Mouse (Mus musculus): Measurements from ENCODE around the gene Hsd17b14.

The Hsd17b14 gene

GRCm38 (mm10) chr7:45598960-45599879, 44.5 kb downstream of the Hsd17b14 start:
- DNase-seq (ENCODE audit: low spot score in 2 of 2), result no peak

GRCm38 (mm10) chr7:45605704-45606289, 51.1 kb downstream of the Hsd17b14 start:
- DNase-seq (ENCODE audit: low spot score in 2 of 2), result no peak

GRCm38 (mm10) chr7:45609511-45609910, 54.8 kb downstream of the Hsd17b14 start:
- DNase-seq (ENCODE audit: low spot score in 2 of 2), result no peak

- no peak for DNase-seq (ENCODE audit: low spot score in 2 of 2)
Measured at GRCm38 (mm10) chr7:45616277-45616676, 61.6 kb downstream of the Hsd17b14 start.

GRCm38 (mm10) chr7:45617042-45617695, 62.5 kb downstream of the Hsd17b14 start, which contains the start of gene Fut1:
Fut1 (plus strand) TSS chr7:45617289.
- no peak for DNase-seq (ENCODE audit: low spot score in 2 of 2)
